Mouse (Mus musculus) embryo, embryonic 10 days (tissue): ENCODE measurements at regions not wholly inside any gene's neighbourhood (a gene's known extent, or its start where the extent isn't known, plus 50 kb on each side); places are given as distances from the start of the nearest gene placed in this dataset.
A peak's percentile ranks its signal among the peaks of the same experiment; 100 is the strongest.

Experiments used
- DNase-seq: peaks from one replicate; pipeline ENCODE4 v3.0.0-alpha.2; 2015; ENCODE audit warnings: low spot score

GRCm38 (mm10) chr6:64797600-64797999 lies 68.7 kb downstream of the Atoh1 start:
- peak; percentile 30 for DNase-seq

DNA sequence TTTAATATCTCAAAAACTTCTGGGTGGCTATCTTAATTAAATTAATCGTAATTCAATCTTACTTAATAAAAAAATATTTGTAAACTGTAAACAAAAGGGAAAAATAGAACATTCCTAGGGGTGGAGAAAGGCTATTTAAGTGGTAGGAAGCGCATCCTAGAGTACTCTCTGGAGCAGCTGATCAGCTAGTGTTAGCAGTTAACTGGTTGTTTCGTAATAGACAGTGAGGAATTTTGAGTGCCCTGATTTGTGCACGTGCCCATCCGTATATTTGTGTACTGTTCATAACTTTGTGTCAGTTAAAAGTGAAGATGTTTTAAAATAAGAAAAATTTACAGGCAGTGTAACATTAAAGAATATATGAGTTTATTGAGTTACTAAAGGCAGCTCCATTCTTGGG lies 69.9 kb downstream of the Atoh1 start:
- DNase-seq: no peak

DNA sequence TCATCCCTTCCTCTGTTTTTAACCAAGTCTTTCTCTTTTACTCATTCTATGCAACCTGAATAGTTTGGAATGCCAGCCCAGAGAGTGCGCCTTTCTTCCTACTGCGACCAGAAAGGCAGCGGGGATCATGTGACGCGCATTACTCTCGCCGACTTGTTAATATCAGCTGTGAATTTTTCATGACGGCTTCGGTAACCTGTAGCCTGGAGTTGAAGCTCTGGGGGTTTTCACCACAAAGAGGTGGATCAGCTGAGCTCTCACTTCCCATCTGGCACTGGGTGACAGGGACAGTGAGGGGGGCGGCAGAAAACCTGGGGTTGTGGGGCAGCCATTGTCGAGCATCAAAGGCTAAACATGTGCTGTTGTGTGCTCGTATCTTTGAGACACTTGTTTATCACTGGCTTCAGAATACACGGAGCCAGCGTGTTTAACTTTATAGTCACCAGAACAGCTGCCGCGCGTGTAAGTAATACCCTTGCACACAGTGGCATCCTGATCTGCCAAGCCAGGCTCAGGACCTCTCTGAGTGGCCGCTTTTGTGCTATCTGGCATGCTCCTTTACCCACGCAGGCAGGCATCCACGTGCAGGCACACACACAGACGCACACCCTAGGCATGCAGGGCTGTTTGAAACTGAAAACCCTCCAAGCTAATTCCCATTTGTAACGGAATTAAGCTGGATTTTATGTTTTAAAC lies 70.5 kb downstream of the Atoh1 start:
- peak; percentile 64 for DNase-seq

- DNase-seq: no peak
Measured at GRCm38 (mm10) chr6:64800965-64801364, 72.0 kb downstream of the Atoh1 start.

DNA sequence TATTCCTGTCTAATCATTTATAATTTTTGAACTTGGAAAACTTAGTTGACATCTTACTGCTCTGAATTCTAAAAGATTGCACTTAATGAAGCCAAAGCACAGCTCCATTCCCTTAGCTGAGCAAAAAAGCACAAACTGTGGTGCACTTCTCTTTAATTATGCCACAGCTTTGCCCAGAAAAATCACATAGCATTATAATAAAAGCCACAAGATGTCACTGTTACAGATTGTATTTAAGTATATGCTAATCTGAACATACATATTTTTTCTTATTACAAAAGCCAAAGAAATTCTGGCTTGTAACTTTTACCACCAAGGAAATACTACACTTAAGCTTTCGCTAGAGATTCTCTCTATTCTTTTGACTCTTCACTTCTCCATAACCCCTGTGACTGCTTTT lies 86.2 kb downstream of the Atoh1 start:
- DNase-seq: no peak

GRCm38 (mm10) chr6:64849097-64849648 lies 120.2 kb downstream of the Atoh1 start:
- DNase-seq: no peak

DNA sequence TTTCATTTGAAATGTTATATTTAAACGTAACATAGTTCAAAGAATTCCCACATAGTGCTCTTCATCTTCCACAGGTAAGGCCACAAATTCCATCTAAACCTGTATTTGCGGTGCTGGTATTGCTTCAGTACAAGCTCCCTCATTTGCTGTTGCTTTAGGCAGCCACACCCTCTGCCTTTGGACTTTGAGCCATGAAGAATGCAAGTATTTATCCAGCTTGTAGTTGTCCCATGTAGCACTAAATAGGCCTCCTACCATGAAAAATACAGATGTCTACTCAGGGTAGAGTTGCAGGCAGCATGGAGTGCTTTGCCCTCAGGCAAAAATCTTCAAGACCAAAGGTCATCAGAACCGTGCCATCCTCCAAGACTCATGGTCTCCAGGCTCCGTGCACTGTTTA lies 134.0 kb downstream of the Atoh1 start:
- no peak for DNase-seq

GRCm38 (mm10) chr6:64896420-64896819 lies 146.0 kb upstream of the Smarcad1 start:
- no peak for DNase-seq
